Mouse (Mus musculus) testis, adult 2 months (tissue): ENCODE results near the gene Susd3. TPM values are rescaled to one million over a fixed set of nuclear protein-coding genes. Genes with fewer than 3 reads are reported as not detected.

ENCODE experiments used
- H3K27ac ChIP-seq: fragments of 200-500 bp; 2 replicates; pipeline ENCODE4 v1.5.1; 2012; ENCODE audit warnings: low read depth, low read length; ENCODE audit not compliant: control insufficient read depth, insufficient read depth
- H3K27me3 ChIP-seq: fragments of 200-500 bp; 2 replicates; pipeline ENCODE4 v1.6.1; 2012; ENCODE audit warnings: mild to moderate bottlenecking, low read length, moderate library complexity; ENCODE audit not compliant: control insufficient read depth, insufficient read depth
- H3K36me3 ChIP-seq: fragments of 200-500 bp; 2 replicates; pipeline ENCODE4 v1.6.1; 2012; ENCODE audit warnings: mild to moderate bottlenecking, low read length; ENCODE audit not compliant: control insufficient read depth, insufficient read depth
- H3K4me1 ChIP-seq: fragments of 200-500 bp; 2 replicates; pipeline ENCODE4 v1.6.1; 2012; ENCODE audit warnings: low read length; ENCODE audit not compliant: control insufficient read depth, insufficient read depth
- H3K4me3 ChIP-seq: fragments of 200-500 bp; 2 replicates; pipeline ENCODE4 v1.5.1; 2012; ENCODE audit warnings: low read depth, mild to moderate bottlenecking, low read length, moderate library complexity, mixed read lengths; ENCODE audit not compliant: control insufficient read depth
- CTCF ChIP-seq: fragments of 200-500 bp; IDR thresholded peaks from 2 replicates; pipeline ENCODE4 v1.5.1; 2012; ENCODE audit warnings: low read depth, mild to moderate bottlenecking, inconsistent platforms, low read length, moderate library complexity; ENCODE audit not compliant: control insufficient read depth, insufficient read depth, insufficient replicate concordance
- POLR2A ChIP-seq: fragments of 200-500 bp; IDR thresholded peaks from 2 replicates; pipeline ENCODE4 v1.6.1; 2012; ENCODE audit warnings: low read depth, mild to moderate bottlenecking, inconsistent platforms, low read length, moderate library complexity; ENCODE audit not compliant: control insufficient read depth
- polyA plus RNA-seq: library from polyadenylated mRNA; depleted of rRNA; stranded (reverse); fragments of >200 nt; gene quantifications from 2 replicates; pipeline ENCODE4 v1.2.3, GENCODE M21; 2012

Gene Susd3
- polyA plus RNA-seq, 1 experiment: 51.3 TPM

DNA sequence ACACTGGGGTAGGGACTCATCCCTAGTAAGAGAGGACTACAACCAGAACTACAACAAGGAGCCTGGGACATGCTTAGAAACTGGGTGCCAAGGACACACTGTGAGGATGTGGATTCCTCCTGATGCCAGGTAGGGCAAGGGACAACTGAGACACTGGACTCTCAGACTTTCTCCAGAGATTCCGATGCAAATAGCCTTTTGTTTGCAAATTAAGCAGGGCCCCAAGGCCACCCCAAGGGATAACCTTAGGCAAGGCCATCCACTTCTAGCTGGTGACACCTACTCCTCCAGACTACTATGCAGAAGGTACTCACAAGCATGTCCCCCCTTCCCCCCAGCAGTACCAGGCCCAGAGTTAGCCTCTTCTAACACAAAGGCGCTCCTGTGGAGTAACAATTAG, 1.9 kb downstream of the Susd3 start:
- H3K4me1 ChIP-seq: peaks cover 17% of the 10 kb centered on the region
- no peaks in the 10 kb centered on the region for H3K36me3 ChIP-seq
- H3K27me3 ChIP-seq: no peaks in the 10 kb centered on the region
- TF ChIP-seq CTCF (no peak), POLR2A (no peak)
- H3K4me3 ChIP-seq: peak overlapping the region; percentile 82
- H3K27ac ChIP-seq: peak overlapping the region; percentile 81

DNA sequence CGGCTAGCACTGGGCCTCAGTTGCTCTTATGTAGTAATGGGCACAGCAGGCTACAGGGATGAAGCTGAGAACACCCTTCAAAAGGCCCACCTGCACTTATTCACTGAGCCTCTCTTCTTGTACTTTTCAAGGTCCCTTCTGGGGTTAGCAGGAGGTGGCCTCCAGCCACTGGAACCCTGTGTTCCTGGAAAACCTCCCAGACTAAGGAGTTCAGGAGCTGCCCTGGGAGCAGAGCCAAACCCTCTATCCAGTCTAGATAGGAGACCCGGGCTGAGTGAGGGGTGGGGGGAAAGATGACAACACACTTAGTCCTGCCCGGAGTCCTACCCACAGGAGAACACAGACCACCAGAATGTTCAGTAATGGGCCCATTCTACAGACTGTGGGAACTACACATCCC, 2.5 kb downstream of the Susd3 start:
- Histone ChIP-seq H3K27ac (peak overlapping the region; percentile 81), H3K36me3 (no peaks in the 10 kb centered on the region), H3K4me1 (peaks cover 17% of the 10 kb centered on the region), H3K4me3 (peak overlapping the region; percentile 82; the same call in 1 of the 2 replicates), H3K27me3 (no peaks in the 10 kb centered on the region)
- no peak for TF ChIP-seq POLR2A
- no peak for TF ChIP-seq CTCF

DNA sequence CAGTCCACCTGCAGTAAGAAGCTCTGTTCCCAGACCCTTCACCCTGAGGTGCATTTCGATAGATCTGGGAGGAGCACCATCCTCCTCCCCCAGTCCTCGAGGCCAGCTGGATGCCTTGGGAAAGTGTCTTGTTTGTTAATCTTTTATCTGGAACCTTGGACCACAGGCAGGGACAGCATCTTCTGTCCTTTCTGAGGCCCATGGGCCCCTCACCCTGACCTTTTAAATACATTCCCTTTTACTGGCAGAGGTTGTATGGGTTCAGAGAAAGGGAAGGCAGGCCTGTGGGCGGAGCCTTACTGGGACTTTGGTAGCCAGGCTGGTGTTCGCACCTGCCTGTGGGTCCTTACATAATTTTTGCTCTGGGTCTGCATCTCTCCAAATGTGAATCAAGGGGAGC, 3.3 kb downstream of the Susd3 start:
- Histone ChIP-seq H3K27me3 (no peaks in the 10 kb centered on the region), H3K36me3 (no peaks in the 10 kb centered on the region), H3K4me3 (no peak overlapping the region)

DNA sequence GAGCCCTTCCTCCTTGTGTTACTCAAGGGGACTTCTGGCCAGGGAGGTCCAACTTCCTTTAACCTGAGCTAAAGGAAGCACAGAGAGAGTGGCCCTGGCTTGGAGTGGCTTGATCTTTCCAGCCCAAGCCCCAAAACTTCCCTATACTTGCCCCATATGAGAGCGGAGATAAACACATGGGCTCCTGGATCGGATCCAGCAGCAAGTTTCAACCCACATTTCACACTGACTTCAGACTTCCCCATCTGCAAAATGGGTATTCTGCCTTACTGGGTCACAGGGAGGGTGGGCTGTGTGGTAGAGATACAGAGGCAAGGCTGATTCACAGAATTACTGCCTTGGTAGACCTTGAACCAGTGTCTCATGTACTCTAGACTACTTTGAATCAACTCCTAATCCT, 5.0 kb downstream of the Susd3 start:
- H3K4me1 ChIP-seq: peaks cover 15% of the 10 kb centered on the region
- TF ChIP-seq POLR2A (no peak), CTCF (no peak)
- H3K36me3 ChIP-seq: no peaks in the 10 kb centered on the region
- H3K27me3 ChIP-seq: no peaks in the 10 kb centered on the region
- H3K27ac ChIP-seq: 0 out of 2 replicates have a peak overlapping the region, but pooled peaks have one; percentile 88
- no peak overlapping the region for H3K4me3 ChIP-seq

More for the DNA sequence above, 3.3 kb downstream of the Susd3 start:
- Histone ChIP-seq H3K27ac (peak overlapping the region; percentile 88), H3K4me1 (peaks cover 17% of the 10 kb centered on the region)
- no peak for TF ChIP-seq CTCF
- no peak for TF ChIP-seq POLR2A

GRCm38 (mm10) chr13:49242321-49243065, 6.0 kb downstream of the Susd3 start:
- Histone ChIP-seq H3K4me3 (no peak overlapping the region), H3K27me3 (no peaks in the 10 kb centered on the region), H3K36me3 (no peaks in the 10 kb centered on the region), H3K4me1 (peaks cover 7% of the 10 kb centered on the region), H3K27ac (no peak overlapping the region)
- TF ChIP-seq CTCF (no peak), POLR2A (no peak)

DNA sequence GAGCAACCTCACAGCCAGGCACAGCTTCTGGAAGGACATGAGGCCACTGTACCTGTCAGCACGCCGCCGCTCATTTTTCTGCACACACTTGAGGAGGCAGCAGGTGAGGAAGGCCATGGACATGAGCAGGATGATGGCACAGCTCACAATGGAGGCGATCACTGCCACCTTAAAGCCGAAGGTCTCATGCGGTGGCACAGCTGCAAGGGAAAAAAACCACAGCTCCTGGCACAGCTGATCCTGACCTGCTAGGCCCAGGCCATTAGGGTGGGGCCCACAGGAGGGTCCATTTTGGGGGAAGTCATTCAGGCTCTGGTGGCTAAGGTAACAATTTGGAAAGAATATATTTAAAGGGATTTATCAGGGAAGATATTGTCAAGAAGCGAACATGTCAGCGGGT, 9.8 kb downstream of the Susd3 start:
- Histone ChIP-seq H3K27me3 (no peaks in the 10 kb centered on the region), H3K36me3 (no peaks in the 10 kb centered on the region), H3K27ac (no peak overlapping the region), H3K4me3 (no peak overlapping the region), H3K4me1 (no peaks in the 10 kb centered on the region)
- no peak for TF ChIP-seq POLR2A
- TF ChIP-seq CTCF: no peak

- H3K36me3 ChIP-seq: no peaks in the 10 kb centered on the region
- no peak overlapping the region for H3K4me3 ChIP-seq
- TF ChIP-seq CTCF: no peak
- TF ChIP-seq POLR2A: no peak
- H3K27ac ChIP-seq: no peak overlapping the region
- no peaks in the 10 kb centered on the region for H3K4me1 ChIP-seq
- no peaks in the 10 kb centered on the region for H3K27me3 ChIP-seq
Observed at GRCm38 (mm10) chr13:49237617-49238016, 10.9 kb downstream of the Susd3 start.

GRCm38 (mm10) chr13:49234711-49235110, 13.8 kb downstream of the Susd3 start:
- no peaks in the 10 kb centered on the region for H3K27me3 ChIP-seq
- H3K4me3 ChIP-seq: no peak overlapping the region
- H3K4me1 ChIP-seq: no peaks in the 10 kb centered on the region
- H3K36me3 ChIP-seq: no peaks in the 10 kb centered on the region
- TF ChIP-seq POLR2A (no peak), CTCF (peak; percentile 28; the same call in 1 of the 2 replicates)
- H3K27ac ChIP-seq: no peak overlapping the region
